Mouse (Mus musculus): ENCODE results near the gene Ptprb. TPM values are rescaled to one million over a fixed set of nuclear protein-coding genes. Genes with fewer than 3 reads are reported as not detected.

Ptprb gene
- polyA plus RNA-seq, 2 experiments = 2.3 to 3.4 TPM

DNA sequence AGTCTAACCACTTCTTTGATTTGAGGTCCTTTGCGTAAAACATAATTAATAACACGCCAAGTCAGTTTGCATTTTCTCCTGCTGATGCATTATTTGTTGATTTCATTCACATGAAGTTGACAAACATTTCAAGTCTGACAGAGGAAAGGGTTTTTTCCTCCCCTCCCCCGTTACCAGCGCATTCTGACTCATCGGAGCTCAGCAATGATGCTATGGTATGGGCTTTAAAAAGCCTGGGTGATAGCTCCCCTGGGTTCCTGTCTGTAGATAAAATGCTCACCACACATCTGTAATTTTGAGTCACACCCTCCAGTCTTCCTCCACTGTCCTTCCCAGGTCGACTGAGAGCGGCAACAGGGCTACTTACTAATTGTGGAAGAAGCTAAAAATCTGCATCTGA, 150.9 kb downstream of the Ptprb start:
- Histone ChIP-seq H3K4me1 (ENCODE audit: control insufficient read depth, insufficient read depth, low read length) (no peaks in the 10 kb centered on the region), H3K27ac (replicated peaks; ENCODE audit: low read depth, low read length) (no peak overlapping the region), H3K9ac (ENCODE audit: low read depth, low read length, severe bottlenecking) (no peak overlapping the region), H3K27me3 (ENCODE audit: control insufficient read depth, insufficient read depth, low read length) (no peaks in the 10 kb centered on the region), H3K4me3 (replicated peaks; ENCODE audit: low read length) (no peak overlapping the region), H3K36me3 (ENCODE audit: control insufficient read depth, insufficient read depth, low read length) (no peaks in the 10 kb centered on the region), H3K9me3 (ENCODE audit: control insufficient read depth, low read length) (no peaks in the 10 kb centered on the region; the same call in 1 of the 2 replicates), H3K4me2 (replicated peaks; ENCODE audit: low read depth, low read length, severe bottlenecking) (no peak overlapping the region)
- DNase-seq (ENCODE audit: low spot score) = no peak
- TF ChIP-seq POLR2A (IDR thresholded peaks at IDR 0.05; ENCODE audit: borderline replicate concordance, extremely low read depth, insufficient read depth, insufficient read length) = no peak
- no peak for ATAC-seq (ENCODE audit: low FRiP score, low read depth)
- WGBS = 79% methylated on average over 7 of the region's 7 CpGs

DNA sequence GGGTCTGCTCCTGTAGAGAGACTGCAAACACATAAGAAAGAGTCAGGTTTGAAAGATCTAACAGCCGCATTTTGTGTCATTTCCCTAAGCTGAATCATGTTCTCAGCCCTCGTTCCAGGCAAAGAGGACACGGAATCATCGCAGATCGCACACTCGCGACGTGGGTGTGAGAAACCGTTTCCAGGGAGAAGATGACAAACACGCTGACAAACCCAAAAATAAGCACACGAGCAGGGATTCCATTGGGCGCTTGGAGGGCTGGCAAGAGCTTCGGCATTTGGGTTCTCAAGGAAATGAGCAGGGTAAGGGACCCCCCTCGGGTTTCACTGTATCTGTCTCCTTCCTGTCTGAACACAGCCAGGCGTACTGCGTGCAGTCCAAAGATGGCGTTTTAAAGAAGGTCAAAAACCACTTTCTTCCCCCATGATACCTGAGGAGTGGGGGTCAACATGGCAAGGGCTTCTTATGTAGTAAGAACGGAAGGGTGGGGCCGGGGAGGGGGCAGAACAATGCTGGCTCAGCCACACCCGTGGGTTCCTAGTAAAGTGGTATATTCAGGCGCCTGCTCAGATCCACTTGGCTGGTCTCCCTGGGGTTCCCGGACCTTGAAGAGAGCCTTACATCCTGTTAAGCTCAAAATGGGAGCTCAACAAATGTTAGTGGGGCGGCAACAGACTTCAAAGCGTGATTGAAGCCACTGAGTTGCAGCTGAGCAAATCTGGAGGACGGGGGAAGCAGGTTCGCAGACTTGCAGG, 152.9 kb downstream of the Ptprb start:
- Histone ChIP-seq H3K4me3 (replicated peaks; ENCODE audit: low read length) (no peak overlapping the region), H3K9me3 (ENCODE audit: control insufficient read depth, low read length) (no peaks in the 10 kb centered on the region; the same call in 1 of the 2 replicates), H3K9ac (ENCODE audit: low read depth, low read length, severe bottlenecking) (no peak overlapping the region), H3K27me3 (ENCODE audit: control insufficient read depth, insufficient read depth, low read length) (no peaks in the 10 kb centered on the region), H3K4me2 (replicated peaks; ENCODE audit: low read depth, low read length, severe bottlenecking) (no peak overlapping the region), H3K36me3 (ENCODE audit: control insufficient read depth, insufficient read depth, low read length) (no peaks in the 10 kb centered on the region), H3K27ac (replicated peaks; ENCODE audit: low read depth, low read length) (no peak overlapping the region), H3K4me1 (ENCODE audit: control insufficient read depth, insufficient read depth, low read length) (no peaks in the 10 kb centered on the region)
- 92% methylated on average over 26 of the region's 26 CpGs for WGBS
- no peak for TF ChIP-seq POLR2A (IDR thresholded peaks at IDR 0.05; ENCODE audit: borderline replicate concordance, extremely low read depth, insufficient read depth, insufficient read length)
- DNase-seq (ENCODE audit: low spot score) (no peak), ATAC-seq (ENCODE audit: low FRiP score, low read depth) (no peak)

GRCm38 (mm10) chr10:116432421-116432820, 157.1 kb downstream of the Ptprb start:
- ATAC-seq (ENCODE audit: low FRiP score, low read depth) = no peak
- Histone ChIP-seq H3K27ac (replicated peaks; ENCODE audit: low read depth, low read length) (no peak overlapping the region), H3K4me1 (ENCODE audit: control insufficient read depth, insufficient read depth, low read length) (no peaks in the 10 kb centered on the region), H3K36me3 (ENCODE audit: control insufficient read depth, insufficient read depth, low read length) (no peaks in the 10 kb centered on the region), H3K27me3 (ENCODE audit: control insufficient read depth, insufficient read depth, low read length) (no peaks in the 10 kb centered on the region), H3K9ac (ENCODE audit: low read depth, low read length, severe bottlenecking) (no peak overlapping the region), H3K4me2 (replicated peaks; ENCODE audit: low read depth, low read length, severe bottlenecking) (no peak overlapping the region), H3K9me3 (ENCODE audit: control insufficient read depth, low read length) (no peaks in the 10 kb centered on the region; the same call in 1 of the 2 replicates), H3K4me3 (replicated peaks; ENCODE audit: low read length) (no peak overlapping the region)
- TF ChIP-seq POLR2A (IDR thresholded peaks at IDR 0.05; ENCODE audit: borderline replicate concordance, extremely low read depth, insufficient read depth, insufficient read length) = no peak
- WGBS = 88% methylated on average over 7 of the region's 7 CpGs
- DNase-seq (ENCODE audit: low spot score) = no peak

GRCm38 (mm10) chr10:116435455-116435854, 160.1 kb downstream of the Ptprb start:
- H3K27ac ChIP-seq (replicated peaks; ENCODE audit: low read depth, low read length) = no peak overlapping the region
- TF ChIP-seq POLR2A (IDR thresholded peaks at IDR 0.05; ENCODE audit: borderline replicate concordance, extremely low read depth, insufficient read depth, insufficient read length) = no peak
- no peak overlapping the region for H3K9ac ChIP-seq (ENCODE audit: low read depth, low read length, severe bottlenecking)
- no peaks in the 10 kb centered on the region for H3K4me1 ChIP-seq (ENCODE audit: control insufficient read depth, insufficient read depth, low read length)
- ATAC-seq (ENCODE audit: low FRiP score, low read depth) (no peak), DNase-seq (ENCODE audit: low spot score) (no peak)
- no peak overlapping the region for H3K4me3 ChIP-seq (replicated peaks; ENCODE audit: low read length)
- H3K4me2 ChIP-seq (replicated peaks; ENCODE audit: low read depth, low read length, severe bottlenecking) = no peak overlapping the region
- peaks cover 7% of the 10 kb centered on the region; the same call in 1 of the 2 replicates for H3K9me3 ChIP-seq (ENCODE audit: control insufficient read depth, low read length)
- peaks cover 6% of the 10 kb centered on the region; the same call in 1 of the 2 replicates for H3K36me3 ChIP-seq (ENCODE audit: control insufficient read depth, insufficient read depth, low read length)
- 86% methylated on average over 12 of the region's 12 CpGs for WGBS
- H3K27me3 ChIP-seq (ENCODE audit: control insufficient read depth, insufficient read depth, low read length) = no peaks in the 10 kb centered on the region

Other genes starting within 250 kb of the Ptprb start
- not detected in 2 replicates for gene 4933416C03Rik, start 161.6 kb upstream of the Ptprb start, polyA plus RNA-seq (2012; rRNA removed)
- not detected in 2 replicates for gene 4933416C03Rik, start 161.6 kb upstream of the Ptprb start, polyA plus RNA-seq (2014; fragmentation: Nextera tagmentation; extraction: Ambion mirVana)
- gene Kcnmb4, start 198.4 kb downstream of the Ptprb start, polyA plus RNA-seq (2012; rRNA removed) = 31.8 and 41.7 TPM in 2 replicates
- gene Kcnmb4, start 198.4 kb downstream of the Ptprb start, polyA plus RNA-seq (2014; fragmentation: Nextera tagmentation; extraction: Ambion mirVana) = 13.7 and 15.9 TPM in 2 replicates